8 mouse cellular contexts compared by ENCODE assay signal in the genomic region with DNA sequence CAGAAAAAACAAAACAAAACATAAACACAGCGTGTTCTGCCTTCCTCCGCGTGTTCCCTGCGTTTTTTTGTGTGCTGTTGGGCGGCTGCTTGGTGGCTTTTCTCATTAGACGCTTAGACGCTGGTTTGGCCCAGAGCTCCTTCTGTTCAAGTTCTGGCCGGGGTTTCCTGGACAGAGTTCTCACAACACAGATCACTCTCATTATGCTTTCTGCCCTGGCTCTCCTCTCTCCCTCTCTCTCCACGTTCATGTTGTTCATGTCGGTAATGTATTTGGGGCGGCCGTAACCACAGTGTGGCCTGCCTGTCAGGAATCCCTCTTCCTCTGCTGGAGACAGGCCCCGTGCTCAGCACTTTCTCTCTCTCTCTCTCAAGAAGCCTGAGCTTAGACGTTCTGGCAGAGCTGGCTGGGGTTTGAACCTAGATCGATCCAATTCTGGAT. TPM values are rescaled to one million over a fixed set of nuclear protein-coding genes. Genes with fewer than 3 reads are reported as not detected.
DNase-seq lines count a peak whose midpoint lies in the region; ATAC-seq and TF ChIP-seq lines count a peak whose summit lies in the region.

No protein-coding gene starts in this region.

- peak overlapping the region; percentile 29; the same call in 1 of the 2 replicates for H3K9ac ChIP-seq in lung, embryonic 15.5 days
- H3K9ac ChIP-seq in forebrain, postnatal 0 days, result 0 out of 2 replicates have a peak overlapping the region, but pooled peaks have one; percentile 39
- 0 out of 2 replicates have a peak overlapping the region, but pooled peaks have one; percentile 19 for H3K9ac ChIP-seq in intestine, postnatal 0 days (ENCODE audit: low read depth, low read length)

- H3K4me3 ChIP-seq in lung, embryonic 15.5 days, result peak overlapping the region; percentile 91
- H3K4me3 ChIP-seq in forebrain, postnatal 0 days (ENCODE audit: low read depth, low read length), result no peak overlapping the region
- peak overlapping the region; percentile 95 for H3K4me3 ChIP-seq in intestine, postnatal 0 days (ENCODE audit: low read depth, low read length)

- TF ChIP-seq CTCF in forebrain, postnatal 0 days (IDR thresholded peaks at IDR 0.05; ENCODE audit: low read depth), result no peak
- no peak for TF ChIP-seq CTCF in intestine, postnatal 0 days (IDR thresholded peaks at IDR 0.05; ENCODE audit: low read depth)

- peak overlapping the region; percentile 70 for H3K4me2 ChIP-seq in lung, embryonic 15.5 days
- peak overlapping the region; percentile 81; the same call in 1 of the 2 replicates for H3K4me2 ChIP-seq in forebrain, postnatal 0 days (ENCODE audit: low read depth)
- peak overlapping the region; percentile 90 for H3K4me2 ChIP-seq in intestine, postnatal 0 days (replicated peaks; ENCODE audit: low read depth)

- H3K27me3 ChIP-seq in lung, embryonic 15.5 days, result no peaks in the 10 kb centered on the region
- H3K27me3 ChIP-seq in forebrain, postnatal 0 days (ENCODE audit: insufficient read depth, low read length), result no peaks in the 10 kb centered on the region
- no peaks in the 10 kb centered on the region for H3K27me3 ChIP-seq in intestine, postnatal 0 days (replicated peaks; ENCODE audit: control insufficient read depth, insufficient read depth, low read length)

- no peak for DNase-seq in lung, postnatal 14 days
- DNase-seq in forebrain, postnatal 0 days, result peak; percentile 48
- peak; percentile 72 for DNase-seq in lung, postnatal 10 days
- DNase-seq in frontal cortex, adult 2 months (ENCODE audit: extremely low spot score in 1 of 2, low spot score in 1 of 2), result no peak
- DNase-seq in embryo, embryonic 10 days (ENCODE audit: low spot score), result no peak
- DNase-seq in thymus, postnatal 4 days, result no peak

- no peaks in the 10 kb centered on the region for H3K9me3 ChIP-seq in lung, embryonic 15.5 days
- H3K9me3 ChIP-seq in forebrain, postnatal 0 days (ENCODE audit: low read length), result peaks cover 2% of the 10 kb centered on the region; the same call in 1 of the 2 replicates
- no peaks in the 10 kb centered on the region for H3K9me3 ChIP-seq in intestine, postnatal 0 days (ENCODE audit: control insufficient read depth)

- 23% methylated on average over 15 of the region's 15 CpGs for WGBS in lung, embryonic 15.5 days
- WGBS in forebrain, postnatal 0 days, result 23% methylated on average over 15 of the region's 15 CpGs
- WGBS in intestine, postnatal 0 days, result 40% methylated on average over 15 of the region's 15 CpGs

- H3K27ac ChIP-seq in lung, embryonic 15.5 days, result peak overlapping the region; percentile 81
- no peak overlapping the region; the same call in 1 of the 2 replicates for H3K27ac ChIP-seq in forebrain, postnatal 0 days (ENCODE audit: low read depth, low read length)
- H3K27ac ChIP-seq in intestine, postnatal 0 days (ENCODE audit: low read depth, low read length), result peak overlapping the region; percentile 37; the same call in 1 of the 2 replicates

- peaks cover 44% of the 10 kb centered on the region for H3K4me1 ChIP-seq in lung, embryonic 15.5 days
- peaks cover 28% of the 10 kb centered on the region for H3K4me1 ChIP-seq in forebrain, postnatal 0 days (ENCODE audit: insufficient read depth)
- peaks cover 9% of the 10 kb centered on the region for H3K4me1 ChIP-seq in intestine, postnatal 0 days (replicated peaks; ENCODE audit: control insufficient read depth, insufficient read depth, low read length)

- H3K36me3 ChIP-seq in lung, embryonic 15.5 days, result no peaks in the 10 kb centered on the region
- no peaks in the 10 kb centered on the region for H3K36me3 ChIP-seq in forebrain, postnatal 0 days (ENCODE audit: insufficient read depth)
- 0 out of 2 replicates have a peak, but pooled peaks cover 7% of the 10 kb centered on the region for H3K36me3 ChIP-seq in intestine, postnatal 0 days (ENCODE audit: control insufficient read depth, insufficient read depth)

- ATAC-seq in lung, embryonic 15.5 days (ENCODE audit: borderline replicate concordance, extremely low read depth, low FRiP score, low TSS enrichment), result peak; percentile 19; the same call in 1 of the 2 replicates
- ATAC-seq in forebrain, postnatal 0 days, result peak; percentile 16; the same call in 1 of the 2 replicates
- ATAC-seq in intestine, postnatal 0 days, result no peak

RNA-seq across cellular contexts. Expression of gene Pxn, which starts 2.9 kb away (rescaled TPM):
- 57.1 and 58.6 TPM in 2 replicates for polyA plus RNA-seq in lung, embryonic 15.5 days (2015; fragmentation: Nextera tagmentation; extraction: Ambion mirVana)
- total RNA-seq in forebrain, postnatal 0 days (2014; rRNA removed), result 23.5 and 29.8 TPM in 2 replicates
- 14.1 and 14.8 TPM in 2 replicates for polyA plus RNA-seq in forebrain, postnatal 0 days (2015; fragmentation: Nextera tagmentation; extraction: Ambion mirVana)
- polyA plus RNA-seq in intestine, postnatal 0 days (2015; fragmentation: Nextera tagmentation; extraction: Ambion mirVana), result 65.1 and 71.1 TPM in 2 replicates
- 35.3 and 36.9 TPM in 2 replicates for polyA plus RNA-seq in frontal cortex, adult 2 months (2012; rRNA removed)

RNA-seq across cellular contexts. Expression of gene Sirt4, which starts 24.8 kb away (rescaled TPM):
- 27.2 and 30.4 TPM in 2 replicates for polyA plus RNA-seq in lung, embryonic 15.5 days (2015; fragmentation: Nextera tagmentation; extraction: Ambion mirVana)
- total RNA-seq in forebrain, postnatal 0 days (2014; rRNA removed), result 34.5 and 36.3 TPM in 2 replicates
- 18.3 and 18.8 TPM in 2 replicates for polyA plus RNA-seq in forebrain, postnatal 0 days (2015; fragmentation: Nextera tagmentation; extraction: Ambion mirVana)
- polyA plus RNA-seq in intestine, postnatal 0 days (2015; fragmentation: Nextera tagmentation; extraction: Ambion mirVana), result 5.0 and 6.4 TPM in 2 replicates
- 86.3 and 86.5 TPM in 2 replicates for polyA plus RNA-seq in frontal cortex, adult 2 months (2012; rRNA removed)

RNA-seq across cellular contexts. Expression of gene Pla2g1b, which starts 43.3 kb away (rescaled TPM):
- polyA plus RNA-seq in lung, embryonic 15.5 days (2015; fragmentation: Nextera tagmentation; extraction: Ambion mirVana), result 4.7 and 7.0 TPM in 2 replicates
- total RNA-seq in forebrain, postnatal 0 days (2014; rRNA removed), result not detected in 2 replicates
- polyA plus RNA-seq in forebrain, postnatal 0 days (2015; fragmentation: Nextera tagmentation; extraction: Ambion mirVana), result not detected in 2 replicates
- 0.78 and 0.98 TPM in 2 replicates for polyA plus RNA-seq in intestine, postnatal 0 days (2015; fragmentation: Nextera tagmentation; extraction: Ambion mirVana)
- polyA plus RNA-seq in frontal cortex, adult 2 months (2012; rRNA removed), result not detected in 2 replicates

RNA-seq across cellular contexts. Expression of gene Rplp0, which starts 49.9 kb away (rescaled TPM):
- polyA plus RNA-seq in lung, embryonic 15.5 days (2015; fragmentation: Nextera tagmentation; extraction: Ambion mirVana), result 1,589 and 1,600 TPM in 2 replicates
- total RNA-seq in forebrain, postnatal 0 days (2014; rRNA removed), result 1,794 and 2,056 TPM in 2 replicates
- polyA plus RNA-seq in forebrain, postnatal 0 days (2015; fragmentation: Nextera tagmentation; extraction: Ambion mirVana), result 842 and 978 TPM in 2 replicates
- polyA plus RNA-seq in intestine, postnatal 0 days (2015; fragmentation: Nextera tagmentation; extraction: Ambion mirVana), result 832 and 868 TPM in 2 replicates
- polyA plus RNA-seq in frontal cortex, adult 2 months (2012; rRNA removed), result 543 and 568 TPM in 2 replicates

RNA-seq across cellular contexts. Expression of gene Gcn1l1, which starts 55.7 kb away (rescaled TPM):
- polyA plus RNA-seq in lung, embryonic 15.5 days (2015; fragmentation: Nextera tagmentation; extraction: Ambion mirVana), result 35.6 and 40.0 TPM in 2 replicates
- total RNA-seq in forebrain, postnatal 0 days (2014; rRNA removed), result 51.9 and 74.4 TPM in 2 replicates
- polyA plus RNA-seq in forebrain, postnatal 0 days (2015; fragmentation: Nextera tagmentation; extraction: Ambion mirVana), result 19.4 and 22.4 TPM in 2 replicates
- 9.3 and 9.6 TPM in 2 replicates for polyA plus RNA-seq in intestine, postnatal 0 days (2015; fragmentation: Nextera tagmentation; extraction: Ambion mirVana)
- 37.6 and 38.2 TPM in 2 replicates for polyA plus RNA-seq in frontal cortex, adult 2 months (2012; rRNA removed)

Comparison
In these comparisons a context has a peak if more than half of its experiments do, and no peak if none do; other contexts are left out.
1. DNase-seq: peak in forebrain, postnatal 0 days (single experiment) and lung, postnatal 10 days (single experiment); none in lung, postnatal 14 days (single experiment), frontal cortex, adult 2 months (0 of 2), embryo, embryonic 10 days (single experiment) and thymus, postnatal 4 days (single experiment).
2. Peak in every context shown above with its lines, with median percentiles within 50 percentile points of each other: H3K4me2 ChIP-seq and H3K9ac ChIP-seq.